Mouse (Mus musculus) liver, embryonic 14.5 days (tissue): Measurements from ENCODE around the gene Polh.

Experiments used
- CTCF ChIP-seq: IDR thresholded peaks from 2 replicates; pipeline ENCODE4 v1.5.1; 2016; ENCODE audit warnings: antibody characterized with exemption, low read depth, control low read depth
- EP300 ChIP-seq: IDR thresholded peaks from 2 replicates; pipeline ENCODE4 v1.6.1; 2016; ENCODE audit warnings: antibody characterized with exemption, low read depth

- no peak for TF ChIP-seq CTCF
- no peak for TF ChIP-seq EP300
Observed at GRCm38 (mm10) chr17:46132862-46133261, 69.6 kb downstream of the Polh start.
